Mouse (Mus musculus): Measurements from ENCODE around the gene Cactin.

GRCm38 (mm10) chr10:81365073-81365472 lies 44.2 kb downstream of the Cactin start:
- TF ChIP-seq POLR2A (IDR thresholded peaks at IDR 0.05; ENCODE audit: borderline replicate concordance, low read depth, low read length): no peak
- no peak for TF ChIP-seq CTCF (IDR thresholded peaks at IDR 0.05; ENCODE audit: low read depth, low read length)

Measured in bone marrow macrophage, adult 2 months (primary cell).